Mouse (Mus musculus) MEL (cell line): ENCODE measurements at regions not wholly inside any gene's neighbourhood (a gene's known extent, or its start where the extent isn't known, plus 50 kb on each side); places are given as distances from the start of the nearest gene placed in this dataset.

Experiments
- DNase-seq: peaks from one replicate; pipeline ENCODE4 v3.0.0; 2011; ENCODE audit warnings: low read depth, low spot score
- H3K27ac ChIP-seq: 2 replicates; pipeline ENCODE4 v1.5.1; 2012; ENCODE audit warnings: low read depth, mild to moderate bottlenecking, control low read depth, low read length, moderate library complexity; ENCODE audit not compliant: control insufficient read depth
- H3K27me3 ChIP-seq, 2 experiments: fragments of 150-350 bp in 1 of 2; sonication (generic) in 1 of 2; 2 replicates each; pipeline ENCODE4 v1.6.1; 2012; ENCODE audit warnings: low read length in 2 of 2, mild to moderate bottlenecking in 2 of 2, improper control_type of control experiment in 1 of 2, moderate library complexity in 1 of 2; ENCODE audit not compliant: insufficient read depth in 2 of 2, control insufficient read depth in 1 of 2
- H3K36me3 ChIP-seq, 2 experiments: 2 replicates each; pipeline ENCODE4 v1.6.1; 2012 to 2014; ENCODE audit warnings: low read length in 2 of 2, improper control_type of control experiment in 1 of 2, inconsistent platforms in 1 of 2, mild to moderate bottlenecking in 1 of 2; ENCODE audit not compliant: insufficient read depth in 2 of 2, control insufficient read depth in 1 of 2
- H3K4me1 ChIP-seq, 2 experiments: fragments of 150-350 bp in 1 of 2; sonication (generic) in 1 of 2; 2 replicates each; pipeline ENCODE4 v1.6.1; 2012; ENCODE audit warnings: low read length in 2 of 2, improper control_type of control experiment in 1 of 2, mild to moderate bottlenecking in 1 of 2; ENCODE audit not compliant: insufficient read depth in 2 of 2, control insufficient read depth in 1 of 2
- H3K4me3 ChIP-seq, 2 experiments: fragments of 150-350 bp in 1 of 2; sonication (generic) in 1 of 2; 2 replicates each; pipeline ENCODE4 v1.5.1; 2012; ENCODE audit warnings: low read depth in 2 of 2, low read length in 2 of 2, mild to moderate bottlenecking in 2 of 2, moderate library complexity in 2 of 2, control low read depth in 1 of 2, improper control_type of control experiment in 1 of 2; ENCODE audit not compliant: control insufficient read depth in 1 of 2, insufficient read depth in 1 of 2
- H3K79me2 ChIP-seq: 2 replicates; pipeline ENCODE4 v1.6.1; 2012; ENCODE audit warnings: mild to moderate bottlenecking, low read length, moderate library complexity; ENCODE audit not compliant: control insufficient read depth, poor library complexity, insufficient read depth
- H3K9ac ChIP-seq: 2 replicates; pipeline ENCODE4 v1.6.1; 2012; ENCODE audit warnings: low read depth, mild to moderate bottlenecking, control low read depth, low read length, moderate library complexity; ENCODE audit not compliant: control insufficient read depth, poor library complexity, severe bottlenecking
- H3K9me3 ChIP-seq: fragments of 150-350 bp; sonication (generic); replicated peaks from 2 replicates; pipeline ENCODE4 v1.6.1; 2012; ENCODE audit warnings: mild to moderate bottlenecking, low read length, improper control_type of control experiment, moderate library complexity; ENCODE audit not compliant: insufficient read depth
- BHLHE40 ChIP-seq: IDR thresholded peaks from 2 replicates; pipeline ENCODE4 v1.6.1; 2012; ENCODE audit warnings: low read depth, mild to moderate bottlenecking, inconsistent platforms, low read length, improper control_type of control experiment, borderline replicate concordance
- CHD1 ChIP-seq: IDR thresholded peaks from 2 replicates; pipeline ENCODE4 v1.6.1; 2012; ENCODE audit warnings: low read depth, mild to moderate bottlenecking, inconsistent platforms, low read length, improper control_type of control experiment
- ELF1 ChIP-seq: IDR thresholded peaks from 2 replicates; pipeline ENCODE4 v1.6.1; 2014; ENCODE audit warnings: low read depth, mild to moderate bottlenecking, inconsistent platforms, low read length, improper control_type of control experiment, moderate library complexity
- EP300 ChIP-seq, 2 experiments: IDR thresholded peaks; 2 replicates each; pipeline ENCODE4 v1.6.1; 2011; ENCODE audit warnings: improper control_type of control experiment in 2 of 2, low read length in 2 of 2, low read depth in 1 of 2, mild to moderate bottlenecking in 1 of 2
- ETS1 ChIP-seq: IDR thresholded peaks from 2 replicates; pipeline ENCODE4 v1.6.1; 2012; ENCODE audit warnings: low read depth, mild to moderate bottlenecking, inconsistent platforms, low read length, improper control_type of control experiment, moderate library complexity
- GABPA ChIP-seq: IDR thresholded peaks from 2 replicates; pipeline ENCODE4 v1.6.1; 2012; ENCODE audit warnings: low read depth, mild to moderate bottlenecking, inconsistent platforms, low read length, improper control_type of control experiment, moderate library complexity
- HCFC1 ChIP-seq: IDR thresholded peaks from 2 replicates; pipeline ENCODE4 v1.6.1; 2012; ENCODE audit warnings: low read depth, mild to moderate bottlenecking, inconsistent platforms, low read length, improper control_type of control experiment, moderate library complexity
- KAT2A ChIP-seq: conservative IDR thresholded peaks from 2 replicates; pipeline ENCODE4 v1.6.1; 2012; ENCODE audit warnings: low read depth, low read length, improper control_type of control experiment, inconsistent platforms
- MAFK ChIP-seq: IDR thresholded peaks from 2 replicates; pipeline ENCODE4 v1.6.1; 2011; ENCODE audit warnings: low read depth, mild to moderate bottlenecking, low read length, improper control_type of control experiment, borderline replicate concordance
- MAX ChIP-seq: IDR thresholded peaks from 2 replicates; pipeline ENCODE4 v1.6.1; 2011; ENCODE audit warnings: low read length, improper control_type of control experiment
- MAZ ChIP-seq: IDR thresholded peaks from 2 replicates; pipeline ENCODE4 v1.6.1; 2012; ENCODE audit warnings: low read depth, mild to moderate bottlenecking, inconsistent platforms, low read length, improper control_type of control experiment
- MYB ChIP-seq: IDR thresholded peaks from 2 replicates; pipeline ENCODE4 v1.6.1; 2011; ENCODE audit warnings: mild to moderate bottlenecking, low read depth, low read length, improper control_type of control experiment
- NRF1 ChIP-seq: IDR thresholded peaks from 2 replicates; pipeline ENCODE4 v1.6.1; 2014; ENCODE audit warnings: low read depth, mild to moderate bottlenecking, inconsistent platforms, low read length, improper control_type of control experiment, moderate library complexity; ENCODE audit not compliant: poor library complexity, insufficient read depth, severe bottlenecking
- POLR2AphosphoS2 ChIP-seq: IDR thresholded peaks from 2 replicates; pipeline ENCODE4 v1.6.1; 2011; ENCODE audit warnings: low read length, improper control_type of control experiment
- RCOR1 ChIP-seq: IDR thresholded peaks from 2 replicates; pipeline ENCODE4 v1.6.1; 2012; ENCODE audit warnings: low read depth, mild to moderate bottlenecking, inconsistent platforms, low read length, improper control_type of control experiment
- SIN3A ChIP-seq: IDR thresholded peaks from 2 replicates; pipeline ENCODE4 v1.6.1; 2012; ENCODE audit warnings: low read length, improper control_type of control experiment, inconsistent platforms
- SMC3 ChIP-seq: IDR thresholded peaks from 2 replicates; pipeline ENCODE4 v1.6.1; 2011; ENCODE audit warnings: low read depth, low read length, improper control_type of control experiment
- UBTF ChIP-seq: IDR thresholded peaks from 2 replicates; pipeline ENCODE4 v1.6.1; 2012; ENCODE audit warnings: low read depth, mild to moderate bottlenecking, inconsistent platforms, low read length, improper control_type of control experiment, moderate library complexity, borderline replicate concordance; ENCODE audit not compliant: insufficient read depth
- USF2 ChIP-seq, 2 experiments: IDR thresholded peaks; 2 replicates each; pipeline ENCODE4 v1.6.1; 2011 to 2012; ENCODE audit warnings: improper control_type of control experiment in 2 of 2, low read length in 2 of 2, borderline replicate concordance in 1 of 2, inconsistent platforms in 1 of 2, low read depth in 1 of 2, mild to moderate bottlenecking in 1 of 2; ENCODE audit not compliant: insufficient read depth in 1 of 2
- ZC3H11A ChIP-seq: IDR thresholded peaks from 2 replicates; pipeline ENCODE4 v1.6.1; 2012; ENCODE audit warnings: low read depth, mild to moderate bottlenecking, inconsistent platforms, low read length, improper control_type of control experiment
- ZNF384 ChIP-seq: IDR thresholded peaks from 2 replicates; pipeline ENCODE4 v1.6.1; 2012; ENCODE audit warnings: low read depth, mild to moderate bottlenecking, inconsistent platforms, low read length, improper control_type of control experiment

- H3K4me1 ChIP-seq: no peaks in the 10 kb centered on the region
- no peak overlapping the region for H3K9ac ChIP-seq
- H3K36me3 ChIP-seq: no peaks in the 10 kb centered on the region
- no peak for DNase-seq
- no peaks in the 10 kb centered on the region for H3K27me3 ChIP-seq
- no peak overlapping the region for H3K27ac ChIP-seq
- H3K79me2 ChIP-seq: no peaks in the 10 kb centered on the region
- no peaks in the 10 kb centered on the region for H3K9me3 ChIP-seq
- no peak for TF ChIP-seq SIN3A
- no peak for TF ChIP-seq USF2 (IDR thresholded peaks at IDR 0.05; ENCODE audit: borderline replicate concordance in 1 of 2, insufficient read depth in 1 of 2, low read depth in 1 of 2, low read length in 2 of 2)
- no peak for TF ChIP-seq ZC3H11A
- no peak for TF ChIP-seq MAFK
- no peak for TF ChIP-seq BHLHE40
- TF ChIP-seq, all 39 proteins: peak for 0
- H3K4me3 ChIP-seq: no peak overlapping the region
Measured at GRCm38 (mm10) chr12:95520008-95520407, 172.0 kb upstream of the Flrt2 start.

GRCm38 (mm10) chr12:95522052-95522451, 170.0 kb upstream of the Flrt2 start:
- Histone ChIP-seq H3K4me1 (no peaks in the 10 kb centered on the region), H3K27ac (no peak overlapping the region), H3K9ac (no peak overlapping the region), H3K36me3 (no peaks in the 10 kb centered on the region), H3K27me3 (no peaks in the 10 kb centered on the region), H3K4me3 (no peak overlapping the region)
- TF ChIP-seq CHD1 (no peak), GABPA (no peak), ETS1 (no peak), MAX (no peak), KAT2A (no peak)
- TF ChIP-seq, all 39 proteins: peak for 0
- Histone ChIP-seq H3K79me2 (no peaks in the 10 kb centered on the region), H3K9me3 (no peaks in the 10 kb centered on the region)
- no peak for DNase-seq

- H3K27ac ChIP-seq: no peak overlapping the region
- no peaks in the 10 kb centered on the region for H3K4me1 ChIP-seq
- no peaks in the 10 kb centered on the region for H3K79me2 ChIP-seq
- no peak for DNase-seq
- H3K9me3 ChIP-seq: no peaks in the 10 kb centered on the region
- no peak overlapping the region for H3K4me3 ChIP-seq
- H3K9ac ChIP-seq: no peak overlapping the region
- H3K27me3 ChIP-seq: no peaks in the 10 kb centered on the region
- TF ChIP-seq NRF1 (no peak), ZNF384 (no peak), MYB (no peak), CHD1 (no peak), EP300 (IDR thresholded peaks at IDR 0.05; ENCODE audit: low read depth in 1 of 2, low read length in 2 of 2) (no peak), POLR2AphosphoS2 (no peak), UBTF (no peak), ELF1 (no peak), RCOR1 (no peak), HCFC1 (no peak), MAZ (no peak), MAFK (no peak), ETS1 (no peak), ZC3H11A (no peak), SMC3 (no peak)
- H3K36me3 ChIP-seq: no peaks in the 10 kb centered on the region
Measured at GRCm38 (mm10) chr12:95533888-95534639, 158.0 kb upstream of the Flrt2 start.
